Mouse (Mus musculus) ES-CJ7 (cell line): Measurements from ENCODE around the gene Tmed6.

Source experiments
- DNase-seq: peaks from one replicate; pipeline ENCODE4 v3.0.0; 2011; ENCODE audit warnings: low read depth, low spot score

Tmed6 gene

GRCm38 (mm10) chr8:107065511-107066496 is at the start of gene Tmed6:
TSS of gene Tmed6 (minus strand) at chr8:107065644.
- DNase-seq, result peak; percentile 92

GRCm38 (mm10) chr8:107115008-107115320 is 49.5 kb upstream of the Tmed6 start:
- no peak for DNase-seq

GRCm38 (mm10) chr8:107114150-107115007 is 48.9 kb upstream of the Tmed6 start:
- DNase-seq, result no peak

GRCm38 (mm10) chr8:107113209-107113608 is 47.8 kb upstream of the Tmed6 start:
- DNase-seq, result peak; percentile 72

GRCm38 (mm10) chr8:107111340-107112105 is 46.1 kb upstream of the Tmed6 start:
- DNase-seq, result no peak

GRCm38 (mm10) chr8:107110629-107111330 is 45.3 kb upstream of the Tmed6 start:
- peak; percentile 87 for DNase-seq

GRCm38 (mm10) chr8:107109816-107110435 is 44.5 kb upstream of the Tmed6 start:
- peak; percentile 73 for DNase-seq

- DNase-seq, result peak; percentile 99
These were observed 43.7 kb upstream of the Tmed6 start for GRCm38 (mm10) chr8:107108978-107109720.

- DNase-seq, result peak; percentile 66
These were observed 42.6 kb upstream of the Tmed6 start for GRCm38 (mm10) chr8:107108089-107108488.

GRCm38 (mm10) chr8:107104547-107104946 is 39.1 kb upstream of the Tmed6 start:
- DNase-seq, result peak; percentile 88

GRCm38 (mm10) chr8:107100635-107101034 is 35.2 kb upstream of the Tmed6 start:
- no peak for DNase-seq

- peak; percentile 97 for DNase-seq
These were observed 31.1 kb upstream of the Tmed6 start, which contains the start of gene Terf2 for GRCm38 (mm10) chr8:107096366-107097036. TSS of gene Terf2 (minus strand) at chr8:107096547.

- DNase-seq, result peak; percentile 52
These were observed 30.4 kb upstream of the Tmed6 start for GRCm38 (mm10) chr8:107095717-107096365.

- no peak for DNase-seq
These were observed 25.1 kb upstream of the Tmed6 start for GRCm38 (mm10) chr8:107090531-107090930.

- peak; percentile 78 for DNase-seq
These were observed 23.2 kb upstream of the Tmed6 start for GRCm38 (mm10) chr8:107088526-107089063.

- DNase-seq, result no peak
These were observed 20.6 kb upstream of the Tmed6 start for GRCm38 (mm10) chr8:107086018-107086417.

GRCm38 (mm10) chr8:107085358-107085757 is 19.9 kb upstream of the Tmed6 start:
- peak; percentile 83 for DNase-seq

- DNase-seq, result no peak
These were observed 10.9 kb upstream of the Tmed6 start for GRCm38 (mm10) chr8:107076239-107076888.
